Mouse (Mus musculus) embryonic fibroblast, embryonic 13.5 days (primary cell): ENCODE results near the gene Rasal1.

Experiments used
- CTCF ChIP-seq: IDR thresholded peaks from 2 replicates; pipeline ENCODE4 v1.5.1; 2011; ENCODE audit warnings: mild to moderate bottlenecking, control low read depth, low read length, moderate library complexity, borderline replicate concordance; ENCODE audit not compliant: insufficient read depth
- POLR2A ChIP-seq: IDR thresholded peaks from 2 replicates; pipeline ENCODE4 v1.6.1; 2011; ENCODE audit warnings: low read depth, mild to moderate bottlenecking, control low read depth, low read length, moderate library complexity

GRCm38 (mm10) chr5:120643365-120644085 is 5.1 kb upstream of the Rasal1 start:
- TF ChIP-seq CTCF = no peak
- TF ChIP-seq POLR2A = no peak
